Mouse (Mus musculus) brain, embryonic 14.5 days (tissue): ENCODE measurements at regions not wholly inside any gene's neighbourhood (a gene's known extent, or its start where the extent isn't known, plus 50 kb on each side); places are given as distances from the start of the nearest gene placed in this dataset.

Source experiments
- CTCF ChIP-seq: fragments of 200-500 bp; IDR thresholded peaks from 2 replicates; pipeline ENCODE4 v1.5.1; 2012; ENCODE audit warnings: inconsistent platforms, mild to moderate bottlenecking, moderate library complexity, borderline replicate concordance; ENCODE audit not compliant: insufficient read depth, insufficient read length; ENCODE audit errors: extremely low read depth
- POLR2A ChIP-seq: fragments of 200-500 bp; IDR thresholded peaks from 2 replicates; pipeline ENCODE4 v1.6.1; 2012; ENCODE audit warnings: mild to moderate bottlenecking, inconsistent platforms, borderline replicate concordance; ENCODE audit not compliant: poor library complexity, insufficient read depth, insufficient read length, severe bottlenecking; ENCODE audit errors: extremely low read depth

- TF ChIP-seq CTCF (no peak), POLR2A (no peak)
Measured at GRCm38 (mm10) chr9:47938941-47939710, 222.7 kb upstream of the Nxpe4 start.
